Comparison of ENCODE assay signal across 17 mouse cellular contexts in the genomic region with DNA sequence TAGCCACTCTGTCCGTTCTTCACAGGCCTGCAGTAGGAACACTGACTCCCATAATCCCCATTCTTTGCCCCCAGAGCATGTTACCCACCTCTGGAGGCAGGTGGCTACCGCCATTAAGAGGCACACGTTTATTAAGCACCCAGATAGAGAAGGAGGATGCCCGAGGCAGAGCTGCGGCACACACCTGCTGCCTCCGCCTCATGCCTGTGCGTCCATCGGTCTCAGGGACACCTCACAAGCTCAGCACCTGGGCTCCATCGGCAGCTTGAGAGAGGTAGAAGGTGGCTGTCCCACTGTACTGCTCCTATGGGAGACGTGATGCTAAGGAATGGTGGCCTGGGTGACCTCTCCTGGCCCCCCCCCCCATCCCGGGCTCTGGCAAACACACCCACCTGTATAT.
"Had no signal": no experiment of that assay in that cellular context is flagged by ENCODE, and none has a peak within 500 bp of the region (broad histone marks: within the 10 kb centered on the region; RNA-seq: fewer than 3 reads in every experiment).

No protein-coding gene starts in this region.

- H3K36me3 ChIP-seq: midbrain, embryonic 12.5 days had no signal

- H3K4me2 ChIP-seq: lung, embryonic 14.5 days; midbrain, embryonic 12.5 days; neural tube, embryonic 13.5 days; neural tube, embryonic 15.5 days; stomach, embryonic 15.5 days had no signal

- H3K27me3 ChIP-seq: neural tube, embryonic 13.5 days; neural tube, embryonic 15.5 days; stomach, embryonic 15.5 days had no signal

- H3K4me3 ChIP-seq: midbrain, embryonic 10.5 days; midbrain, embryonic 12.5 days; myocyte; neural tube, embryonic 13.5 days; neural tube, embryonic 15.5 days; stomach, embryonic 15.5 days had no signal

- DNase-seq: lung, adult 18-20 months; lung, embryonic 14.5 days; lung, postnatal 10 days; lung, postnatal 4 days; midbrain, embryonic 14.5 days; right cerebral cortex, adult 18-20 months; right cerebral cortex, postnatal 14 days; thymus, adult 2 months; thymus, postnatal 25 days had no signal

- H3K9me3 ChIP-seq: midbrain, embryonic 10.5 days; midbrain, embryonic 12.5 days; neural tube, embryonic 13.5 days; neural tube, embryonic 15.5 days; stomach, embryonic 15.5 days had no signal

- ATAC-seq: midbrain, embryonic 16.5 days had no signal

- H3K27ac ChIP-seq: midbrain, embryonic 12.5 days; neural tube, embryonic 13.5 days; neural tube, embryonic 15.5 days; stomach, embryonic 15.5 days; stomach, postnatal 0 days had no signal

- H3K9ac ChIP-seq: lung, embryonic 14.5 days; midbrain, embryonic 12.5 days; neural tube, embryonic 13.5 days; neural tube, embryonic 15.5 days; stomach, embryonic 15.5 days had no signal
